Mouse (Mus musculus) hindbrain, postnatal 0 days (tissue): ENCODE measurements around the gene Adrb1. TPM values are rescaled to one million over a fixed set of nuclear protein-coding genes. Genes with fewer than 3 reads are reported as not detected.

Experiments used
- ATAC-seq: fragments of 200-750 bp; cut with Nextera tagmentation; 2 replicates; pipeline ENCODE4 v1.8.0; 2017; ENCODE audit warnings: mild to moderate bottlenecking, moderate TSS enrichment, moderate library complexity
- DNase-seq: peaks from one replicate; pipeline ENCODE4 v3.0.0-alpha.2; 2015; ENCODE audit warnings: low spot score
- H3K27ac ChIP-seq: fragments of 300-500 bp; sonication (generic); 2 replicates; pipeline ENCODE4 v1.5.1; 2014; ENCODE audit warnings: mild to moderate bottlenecking
- H3K27me3 ChIP-seq: fragments of 300-500 bp; sonication (generic); 2 replicates; pipeline ENCODE4 v1.6.1; 2014; ENCODE audit warnings: low read length, mixed read lengths; ENCODE audit not compliant: insufficient read depth
- H3K36me3 ChIP-seq: fragments of 300-500 bp; sonication (generic); 2 replicates; pipeline ENCODE4 v1.6.1; 2014; ENCODE audit warnings: low read length, mixed read lengths; ENCODE audit not compliant: insufficient read depth
- H3K4me1 ChIP-seq: fragments of 300-500 bp; sonication (generic); 2 replicates; pipeline ENCODE4 v1.6.1; 2014; ENCODE audit warnings: antibody characterized with exemption, low read length, mixed read lengths; ENCODE audit not compliant: insufficient read depth
- H3K4me2 ChIP-seq: fragments of 300-500 bp; sonication (generic); 2 replicates; pipeline ENCODE4 v1.6.1; 2014; ENCODE audit warnings: low read depth, mild to moderate bottlenecking, low read length, moderate library complexity, mixed read lengths
- H3K4me3 ChIP-seq: fragments of 300-500 bp; sonication (generic); 2 replicates; pipeline ENCODE4 v1.5.1; 2014; ENCODE audit warnings: low read length
- H3K9ac ChIP-seq: fragments of 300-500 bp; sonication (generic); replicated peaks from 2 replicates; pipeline ENCODE4 v1.6.1; 2014; ENCODE audit warnings: mild to moderate bottlenecking, low read length, moderate library complexity, mixed read lengths
- H3K9me3 ChIP-seq: fragments of 300-500 bp; sonication (generic); 2 replicates; pipeline ENCODE4 v1.6.1; 2016; ENCODE audit warnings: low read length, mixed read lengths
- CTCF ChIP-seq: IDR thresholded peaks from 2 replicates; pipeline ENCODE4 v1.5.1; 2016; ENCODE audit warnings: antibody characterized with exemption, control low read depth, low read depth
- WGBS: fragments of 180-500 bp; shearing (Covaris S2); extraction: QIAGEN DNeasy Blood & Tissue Kit; methylation state at CpG from one replicate; pipeline ENCODE4 v1.1.7; 2014; 5-methylcytosine and 5-hydroxymethylcytosine counted together
- polyA plus RNA-seq: library from polyadenylated mRNA; unstranded; fragments of >200 nt; fragmentation: Nextera tagmentation; extraction: Ambion mirVana; gene quantifications from 2 replicates; pipeline ENCODE4 v1.2.1, GENCODE M21; 2015
- total RNA-seq: library from RNA; depleted of rRNA; stranded (reverse); fragments of >200 nt; gene quantifications from 2 replicates; pipeline ENCODE4 v1.2.3, GENCODE M21; 2014

Gene Adrb1
- total and polyA plus RNA-seq, 2 experiments from 2014 or later, result 1.7 to 7.0 TPM

- H3K4me1 ChIP-seq, result no peaks in the 10 kb centered on the region
- H3K36me3 ChIP-seq, result no peaks in the 10 kb centered on the region
- no peak overlapping the region for H3K4me3 ChIP-seq
- no peak for TF ChIP-seq CTCF
- DNase-seq (no peak), ATAC-seq (no peak)
- no peak overlapping the region for H3K4me2 ChIP-seq
- no peak overlapping the region for H3K9ac ChIP-seq
- no peaks in the 10 kb centered on the region for H3K9me3 ChIP-seq
- H3K27ac ChIP-seq, result no peak overlapping the region
- 93% methylated on average over 9 of the region's 9 CpGs for WGBS
- no peaks in the 10 kb centered on the region for H3K27me3 ChIP-seq
These were observed 47.0 kb downstream of the Adrb1 start for GRCm38 (mm10) chr19:56769024-56769423.

DNA sequence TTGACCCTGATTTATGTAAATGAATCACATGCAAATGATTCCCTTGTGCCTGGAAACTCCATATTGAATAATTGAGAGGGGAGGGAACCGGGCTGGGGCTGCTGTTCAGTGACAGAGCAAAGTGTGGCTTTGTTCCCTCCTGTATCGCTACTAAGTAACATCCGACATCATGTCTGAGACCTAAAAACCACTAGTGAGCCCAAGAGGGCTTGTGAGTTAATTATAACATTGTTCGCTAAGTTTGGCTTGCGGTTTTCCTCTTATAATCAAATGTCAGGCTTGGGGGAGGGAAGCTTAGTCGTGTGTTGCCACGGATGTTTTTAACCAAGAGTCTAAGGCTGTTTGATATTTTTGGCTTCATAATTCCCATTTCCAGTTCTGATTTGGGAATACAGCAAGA lies 50.2 kb downstream of the Adrb1 start:
- WGBS, result 77% methylated on average over 7 of the region's 7 CpGs
- ATAC-seq, result no peak
- no peaks in the 10 kb centered on the region for H3K27me3 ChIP-seq
- H3K36me3 ChIP-seq, result no peaks in the 10 kb centered on the region
- H3K27ac ChIP-seq, result no peak overlapping the region
- no peak overlapping the region for H3K4me3 ChIP-seq
- H3K9me3 ChIP-seq, result no peaks in the 10 kb centered on the region
- no peak overlapping the region for H3K9ac ChIP-seq
- H3K4me2 ChIP-seq, result no peak overlapping the region
- H3K4me1 ChIP-seq, result peaks cover 7% of the 10 kb centered on the region; the same call in 1 of the 2 replicates
- DNase-seq, result no peak
- TF ChIP-seq CTCF, result no peak

- no peak overlapping the region for H3K4me2 ChIP-seq
- no peaks in the 10 kb centered on the region; the same call in 1 of the 2 replicates for H3K27me3 ChIP-seq
- no peak overlapping the region for H3K9ac ChIP-seq
- H3K27ac ChIP-seq, result no peak overlapping the region
- TF ChIP-seq CTCF, result no peak
- H3K4me3 ChIP-seq, result no peak overlapping the region
- DNase-seq (no peak), ATAC-seq (no peak)
- H3K9me3 ChIP-seq, result no peaks in the 10 kb centered on the region
- H3K4me1 ChIP-seq, result peaks cover 7% of the 10 kb centered on the region; the same call in 1 of the 2 replicates
- no peaks in the 10 kb centered on the region for H3K36me3 ChIP-seq
- 36% methylated on average over 10 of the region's 10 CpGs for WGBS
These were observed 51.5 kb downstream of the Adrb1 start for GRCm38 (mm10) chr19:56773393-56773971.

GRCm38 (mm10) chr19:56774408-56774962 lies 52.5 kb downstream of the Adrb1 start:
- Histone ChIP-seq H3K9ac (no peak overlapping the region), H3K27me3 (no peaks in the 10 kb centered on the region; the same call in 1 of the 2 replicates), H3K36me3 (no peaks in the 10 kb centered on the region), H3K4me3 (no peak overlapping the region), H3K9me3 (no peaks in the 10 kb centered on the region), H3K27ac (no peak overlapping the region), H3K4me1 (peaks cover 7% of the 10 kb centered on the region; the same call in 1 of the 2 replicates), H3K4me2 (no peak overlapping the region)
- 79% methylated on average over 9 of the region's 9 CpGs for WGBS
- no peak for DNase-seq
- no peak for TF ChIP-seq CTCF
- ATAC-seq, result no peak

DNA sequence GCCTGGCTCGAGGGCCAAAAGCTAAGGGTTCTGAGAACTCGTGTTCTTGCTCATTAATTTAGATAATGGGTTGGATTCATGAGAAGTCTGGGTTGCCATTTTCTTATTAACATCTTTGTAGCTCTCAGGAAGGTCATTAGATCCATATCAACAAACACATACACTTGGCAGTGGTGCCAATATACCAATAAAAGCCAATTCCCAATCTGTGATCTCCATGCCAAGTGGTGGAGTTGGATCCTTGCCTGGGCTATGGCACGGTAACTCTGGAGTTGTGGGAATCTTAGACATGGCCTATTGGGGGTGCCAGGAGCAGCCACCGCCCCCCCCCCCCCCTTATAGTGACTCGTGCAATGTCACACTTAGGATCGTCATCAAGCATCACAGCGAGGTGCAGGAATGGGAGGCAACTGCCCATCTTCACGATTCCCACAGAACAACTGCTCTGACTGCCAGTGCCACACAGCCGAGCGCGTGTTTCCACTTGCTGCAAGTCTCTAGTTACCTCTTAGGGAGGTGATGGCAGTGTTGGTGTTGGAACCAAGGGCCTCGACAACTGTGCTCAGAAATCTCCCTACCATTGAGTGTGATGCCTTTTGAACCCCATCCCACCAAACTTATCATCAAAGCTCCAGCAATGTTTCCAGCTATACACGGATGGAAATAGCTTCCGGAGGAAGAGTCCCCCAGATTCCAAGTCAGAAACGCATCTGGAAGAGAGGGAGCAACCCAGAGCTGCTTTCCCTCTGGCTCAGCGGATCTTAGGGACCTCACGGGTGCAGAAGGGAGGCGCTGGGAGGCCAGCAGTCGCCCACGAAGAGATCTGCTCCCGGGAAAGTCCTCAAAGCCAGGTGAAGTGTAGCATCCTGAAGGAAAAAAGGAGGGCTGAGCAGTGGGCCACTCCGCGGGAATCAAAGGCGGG lies 53.2 kb downstream of the Adrb1 start:
- 38% methylated on average over 24 of the region's 24 CpGs for WGBS
- peak overlapping the region; percentile 42 for H3K4me2 ChIP-seq
- peak overlapping the region; percentile 13 for H3K4me3 ChIP-seq
- 0 out of 2 replicates have a peak overlapping the region, but pooled peaks have one; percentile 14 for H3K9ac ChIP-seq
- TF ChIP-seq CTCF, result no peak
- H3K36me3 ChIP-seq, result no peaks in the 10 kb centered on the region
- DNase-seq (no peak), ATAC-seq (no peak)
- peaks cover 7% of the 10 kb centered on the region; the same call in 1 of the 2 replicates for H3K4me1 ChIP-seq
- no peaks in the 10 kb centered on the region for H3K9me3 ChIP-seq
- no peaks in the 10 kb centered on the region; the same call in 1 of the 2 replicates for H3K27me3 ChIP-seq
- H3K27ac ChIP-seq, result no peak overlapping the region

DNA sequence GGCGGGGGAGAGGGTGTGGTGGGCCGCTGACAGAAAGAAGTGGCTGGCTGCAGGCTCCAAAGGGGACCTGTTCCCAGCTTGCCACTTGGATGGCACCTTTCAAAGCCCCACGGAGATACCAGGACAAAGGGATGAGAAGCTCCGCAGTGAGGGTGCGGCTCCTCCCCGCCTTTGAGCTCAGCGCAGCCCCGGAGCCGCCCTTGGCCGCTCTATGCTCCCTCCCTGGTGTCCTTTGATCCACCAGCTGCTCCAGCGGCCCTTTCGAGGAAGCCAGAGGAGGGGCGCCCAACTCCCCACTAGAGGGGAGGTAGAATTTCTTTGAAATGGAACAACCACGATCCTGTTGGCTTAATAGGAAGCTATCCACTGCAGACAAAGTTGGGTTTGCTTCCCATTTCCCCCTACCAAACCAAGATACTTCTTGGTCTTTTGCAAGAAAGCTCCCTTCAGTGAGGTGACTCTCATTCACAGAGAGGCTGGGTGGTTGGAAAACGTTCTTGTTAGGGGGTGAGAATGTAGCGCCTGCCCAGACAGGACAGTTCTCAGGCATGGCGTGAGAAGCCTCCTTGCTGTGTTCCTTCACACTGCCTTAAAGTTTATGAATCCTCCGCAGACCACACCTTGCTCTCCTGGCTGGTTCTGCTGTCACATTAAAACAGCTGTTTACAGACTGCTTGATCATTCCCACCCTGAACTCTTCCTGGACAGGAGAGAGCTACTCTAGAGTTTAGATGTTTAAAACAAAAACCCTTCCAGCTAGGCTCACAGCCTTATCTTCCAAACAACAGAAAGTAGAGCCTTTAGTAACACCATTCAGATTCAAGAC lies 54.1 kb downstream of the Adrb1 start:
- H3K9ac ChIP-seq, result 0 out of 2 replicates have a peak overlapping the region, but pooled peaks have one; percentile 14
- H3K4me3 ChIP-seq, result peak overlapping the region; percentile 13
- no peaks in the 10 kb centered on the region for H3K9me3 ChIP-seq
- H3K4me2 ChIP-seq, result peak overlapping the region; percentile 42
- peaks cover 7% of the 10 kb centered on the region; the same call in 1 of the 2 replicates for H3K4me1 ChIP-seq
- no peaks in the 10 kb centered on the region; the same call in 1 of the 2 replicates for H3K27me3 ChIP-seq
- WGBS, result 11% methylated on average over 18 of the region's 18 CpGs
- no peaks in the 10 kb centered on the region for H3K36me3 ChIP-seq
- 0 out of 2 replicates have a peak, but pooled peaks have one; percentile 16 for TF ChIP-seq CTCF
- no peak overlapping the region for H3K27ac ChIP-seq
- no peak for DNase-seq
- no peak for ATAC-seq
